Mouse (Mus musculus) heart, embryonic 12.5 days (tissue): ENCODE results near the gene March2. TPM values are rescaled to one million over a fixed set of nuclear protein-coding genes. Genes with fewer than 3 reads are reported as not detected.

Source experiments
- ATAC-seq: fragments of 200-750 bp; cut with Nextera tagmentation; 2 replicates; pipeline ENCODE4 v1.8.0; 2017; ENCODE audit warnings: moderate TSS enrichment, moderate library complexity; ENCODE audit not compliant: insufficient number of reproducible peaks, low FRiP score
- H3K27ac ChIP-seq: fragments of 300-500 bp; sonication (generic); 2 replicates; pipeline ENCODE4 v1.5.1; 2016; ENCODE audit warnings: mild to moderate bottlenecking, moderate library complexity; ENCODE audit not compliant: poor library complexity, severe bottlenecking
- H3K27me3 ChIP-seq: fragments of 300-500 bp; sonication (generic); replicated peaks from 2 replicates; pipeline ENCODE4 v1.6.1; 2016; ENCODE audit warnings: mild to moderate bottlenecking, moderate library complexity
- H3K36me3 ChIP-seq: fragments of 300-500 bp; sonication (generic); 2 replicates; pipeline ENCODE4 v1.6.1; 2016; ENCODE audit warnings: mild to moderate bottlenecking, moderate library complexity
- H3K4me1 ChIP-seq: fragments of 300-500 bp; sonication (generic); replicated peaks from 2 replicates; pipeline ENCODE4 v1.6.1; 2016; ENCODE audit warnings: mild to moderate bottlenecking
- H3K4me2 ChIP-seq: fragments of 300-500 bp; sonication (generic); 2 replicates; pipeline ENCODE4 v1.6.1; 2016; ENCODE audit warnings: mild to moderate bottlenecking, moderate library complexity
- H3K4me3 ChIP-seq: fragments of 300-500 bp; sonication (generic); 2 replicates; pipeline ENCODE4 v1.5.1; 2016; ENCODE audit warnings: mild to moderate bottlenecking
- H3K9ac ChIP-seq: fragments of 300-500 bp; sonication (generic); 2 replicates; pipeline ENCODE4 v1.6.1; 2016; ENCODE audit warnings: mild to moderate bottlenecking, moderate library complexity
- H3K9me3 ChIP-seq: fragments of 300-500 bp; sonication (generic); replicated peaks from 2 replicates; pipeline ENCODE4 v1.6.1; 2016; ENCODE audit warnings: mild to moderate bottlenecking, moderate library complexity
- WGBS: fragments of 180-500 bp; shearing (Covaris S2); methylation state at CpG from one replicate; pipeline ENCODE4 v1.1.7; 2016; 5-methylcytosine and 5-hydroxymethylcytosine counted together
- polyA plus RNA-seq: library from polyadenylated mRNA; unstranded; fragments of >200 nt; fragmentation: Nextera tagmentation; extraction: Ambion mirVana; gene quantifications from 2 replicates; pipeline ENCODE4 v1.2.1, GENCODE M21; 2016

The March2 gene
- polyA plus RNA-seq, 1 experiment from 2014 or later, result 76.5 TPM

DNA sequence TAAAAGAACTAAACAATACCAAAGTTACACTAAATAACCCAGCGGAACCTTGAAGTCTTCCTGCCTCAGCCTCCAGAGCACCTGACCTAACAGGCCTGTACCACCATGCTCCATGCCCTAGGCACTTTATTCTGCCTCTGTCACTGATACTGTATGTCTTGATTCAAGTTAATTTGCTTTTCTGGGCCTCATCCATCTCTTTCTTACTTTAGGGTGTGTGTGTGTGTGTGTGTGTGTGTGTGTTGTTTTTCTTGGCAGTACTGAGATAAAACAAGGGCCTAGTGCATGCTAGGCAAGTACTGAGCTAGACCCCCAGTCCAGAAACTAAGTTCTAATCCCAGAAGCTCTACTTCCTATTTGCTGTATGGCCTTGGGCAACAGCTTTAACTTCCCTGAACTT, 1.2 kb downstream of the March2 start:
- Histone ChIP-seq H3K9ac (peak overlapping the region; percentile 30; the same call in 1 of the 2 replicates), H3K27ac (no peak overlapping the region), H3K4me3 (peak overlapping the region; percentile 87), H3K9me3 (no peaks in the 10 kb centered on the region), H3K27me3 (no peaks in the 10 kb centered on the region), H3K4me2 (peak overlapping the region; percentile 77), H3K36me3 (0 out of 2 replicates have a peak, but pooled peaks cover 4% of the 10 kb centered on the region), H3K4me1 (peaks cover 12% of the 10 kb centered on the region; the same call in 1 of the 2 replicates)
- ATAC-seq, result no peak
- WGBS, result 91% methylated on average over 1 of the region's 1 CpGs

DNA sequence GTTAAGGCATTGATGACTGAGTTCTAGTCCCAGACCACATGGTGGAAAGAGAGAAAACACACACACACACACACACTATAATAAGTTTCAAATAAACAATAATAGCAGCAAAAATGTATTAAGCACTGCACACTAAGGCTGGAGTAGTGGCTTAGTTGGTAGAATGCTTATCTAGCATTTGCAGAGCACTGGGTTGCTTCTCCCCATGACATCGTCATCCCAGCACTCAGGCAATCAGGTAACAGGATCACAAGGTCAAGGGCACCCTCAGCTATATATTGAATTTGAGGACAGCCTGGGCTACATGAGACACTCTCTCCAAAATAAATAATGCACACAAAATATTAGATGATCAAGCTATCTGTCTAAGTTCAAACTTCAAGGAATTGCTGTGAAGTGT, 3.7 kb downstream of the March2 start:
- Histone ChIP-seq H3K27me3 (no peaks in the 10 kb centered on the region), H3K4me3 (no peak overlapping the region), H3K4me1 (peaks cover 12% of the 10 kb centered on the region; the same call in 1 of the 2 replicates), H3K4me2 (peak overlapping the region; percentile 36; the same call in 1 of the 2 replicates), H3K27ac (peak overlapping the region; percentile 59; the same call in 1 of the 2 replicates), H3K36me3 (peaks cover 10% of the 10 kb centered on the region), H3K9me3 (0 out of 2 replicates have a peak, but pooled peaks cover 5% of the 10 kb centered on the region), H3K9ac (no peak overlapping the region; the same call in 1 of the 2 replicates)
- WGBS, result 43% methylated on average over 1 of the region's 1 CpGs
- peak; percentile 59 for ATAC-seq

DNA sequence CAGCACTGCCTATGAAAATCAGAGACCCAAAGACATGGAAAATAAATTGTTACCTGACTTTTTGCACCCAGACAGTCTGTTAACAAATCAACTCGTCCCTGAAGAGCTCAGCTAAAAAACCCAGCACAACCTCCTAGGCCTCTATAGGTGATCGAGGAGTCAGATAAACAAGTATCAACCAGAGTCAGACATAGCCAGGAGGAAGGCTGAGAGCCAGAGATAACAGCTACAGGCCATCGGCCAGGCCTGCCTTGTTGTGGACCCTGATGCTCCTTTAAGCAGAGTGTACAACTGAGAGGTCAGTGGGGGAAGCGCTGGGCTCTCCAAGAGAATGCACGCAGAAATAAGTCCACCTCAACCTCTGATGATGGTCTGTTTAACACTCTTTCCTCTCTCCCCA, 5.2 kb downstream of the March2 start:
- peak overlapping the region; percentile 59; the same call in 1 of the 2 replicates for H3K27ac ChIP-seq
- H3K4me2 ChIP-seq, result peak overlapping the region; percentile 1; the same call in 1 of the 2 replicates
- H3K36me3 ChIP-seq, result peaks cover 23% of the 10 kb centered on the region
- H3K9me3 ChIP-seq, result 0 out of 2 replicates have a peak, but pooled peaks cover 5% of the 10 kb centered on the region
- peaks cover 12% of the 10 kb centered on the region; the same call in 1 of the 2 replicates for H3K4me1 ChIP-seq
- H3K27me3 ChIP-seq, result no peaks in the 10 kb centered on the region
- peak; percentile 89 for ATAC-seq
- WGBS, result 27% methylated on average over 5 of the region's 5 CpGs
- H3K9ac ChIP-seq, result no peak overlapping the region
- H3K4me3 ChIP-seq, result peak overlapping the region; percentile 12; the same call in 1 of the 2 replicates

DNA sequence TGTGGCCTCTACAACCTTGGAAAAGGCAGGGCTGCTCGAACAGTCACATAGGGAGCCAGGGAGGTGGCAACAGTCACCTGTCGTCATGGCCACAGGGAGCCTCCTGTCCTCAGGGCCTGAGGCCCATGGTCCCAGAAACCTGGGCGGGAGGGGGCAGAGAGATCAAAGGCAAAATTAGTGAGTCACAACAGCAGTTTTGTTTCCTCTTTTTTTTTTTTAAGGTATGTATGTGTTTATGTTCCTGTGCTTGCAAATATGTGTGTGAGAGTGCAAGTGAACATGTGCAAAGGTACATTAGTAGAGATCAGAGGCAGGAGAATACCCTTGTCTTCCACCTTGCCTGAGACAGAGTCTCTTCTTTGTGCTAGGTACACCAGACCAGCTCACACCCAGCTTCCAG, 8.6 kb downstream of the March2 start:
- Histone ChIP-seq H3K9ac (no peak overlapping the region), H3K36me3 (peaks cover 38% of the 10 kb centered on the region), H3K27me3 (no peaks in the 10 kb centered on the region), H3K9me3 (0 out of 2 replicates have a peak, but pooled peaks cover 5% of the 10 kb centered on the region), H3K27ac (no peak overlapping the region), H3K4me3 (no peak overlapping the region), H3K4me1 (peaks cover 8% of the 10 kb centered on the region; the same call in 1 of the 2 replicates), H3K4me2 (no peak overlapping the region)
- no peak for ATAC-seq
- WGBS, result 83% methylated on average over 3 of the region's 3 CpGs

DNA sequence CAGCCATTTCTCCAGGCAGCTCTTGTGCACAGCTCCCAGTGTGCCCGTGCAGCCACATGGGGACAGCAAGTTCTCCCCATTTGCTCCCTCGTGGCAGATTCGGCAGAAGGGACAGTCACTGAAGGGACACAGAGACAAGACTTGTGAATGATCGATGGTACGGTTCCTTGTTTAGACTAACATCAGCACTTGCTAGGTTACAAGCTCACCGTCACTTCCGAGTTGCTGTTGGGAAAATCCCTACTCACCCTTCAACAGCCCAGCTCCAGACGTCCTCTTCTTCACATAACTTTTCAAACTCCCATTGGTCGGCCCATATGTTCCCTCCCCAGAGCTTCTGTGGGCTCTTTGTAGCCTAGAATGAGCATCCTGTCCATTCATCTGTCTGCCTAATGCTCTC, 15.4 kb downstream of the March2 start:
- no peak overlapping the region for H3K4me3 ChIP-seq
- H3K9ac ChIP-seq, result no peak overlapping the region
- H3K4me1 ChIP-seq, result no peaks in the 10 kb centered on the region
- no peak overlapping the region for H3K4me2 ChIP-seq
- no peaks in the 10 kb centered on the region for H3K9me3 ChIP-seq
- H3K27ac ChIP-seq, result no peak overlapping the region
- H3K27me3 ChIP-seq, result no peaks in the 10 kb centered on the region
- H3K36me3 ChIP-seq, result peaks cover 52% of the 10 kb centered on the region
- ATAC-seq, result no peak
- WGBS, result 86% methylated on average over 9 of the region's 9 CpGs

DNA sequence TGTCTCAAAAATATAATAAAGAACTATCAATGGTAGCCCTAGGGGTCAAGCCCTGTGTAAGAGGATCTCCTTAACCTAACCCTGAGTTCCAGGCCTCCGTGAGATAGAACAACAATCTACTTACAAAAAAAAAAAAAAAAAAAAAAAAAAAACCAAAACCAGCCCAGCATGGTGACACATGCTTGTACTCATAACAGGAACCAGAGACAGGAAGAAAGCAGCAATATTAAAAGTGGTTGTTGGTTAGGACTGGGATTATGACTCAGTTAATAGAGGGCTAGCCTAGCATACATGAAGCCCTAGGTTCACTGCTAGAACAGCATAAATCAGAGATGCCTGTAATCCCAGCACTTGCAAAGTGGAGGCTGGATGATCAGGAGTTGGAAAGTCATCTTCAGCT, 16.3 kb downstream of the March2 start:
- no peaks in the 10 kb centered on the region for H3K4me1 ChIP-seq
- H3K27ac ChIP-seq, result no peak overlapping the region
- no peak for ATAC-seq
- no peak overlapping the region for H3K9ac ChIP-seq
- 70% methylated on average over 1 of the region's 1 CpGs for WGBS
- no peak overlapping the region for H3K4me3 ChIP-seq
- H3K36me3 ChIP-seq, result peaks cover 53% of the 10 kb centered on the region
- H3K27me3 ChIP-seq, result no peaks in the 10 kb centered on the region
- no peak overlapping the region for H3K4me2 ChIP-seq
- H3K9me3 ChIP-seq, result no peaks in the 10 kb centered on the region

DNA sequence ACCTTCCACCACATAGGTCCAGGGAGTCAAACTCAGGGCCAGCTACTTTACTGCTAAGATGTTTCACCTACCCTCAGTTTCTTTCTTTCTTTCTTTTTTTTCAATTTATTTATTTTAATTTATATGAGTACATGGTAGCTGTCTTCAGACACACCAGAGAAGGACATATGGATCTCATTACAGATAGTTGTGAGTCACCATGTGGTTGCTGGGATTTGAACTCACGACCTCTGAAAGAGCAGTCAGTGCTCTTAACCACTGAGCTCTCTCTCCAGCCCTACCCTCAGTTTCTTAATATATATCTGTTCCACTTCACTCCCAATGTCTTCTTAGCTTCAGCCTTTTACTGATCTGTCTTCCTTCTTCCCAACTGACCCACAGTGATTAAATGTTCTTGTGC, 23.0 kb downstream of the March2 start:
- peaks cover 54% of the 10 kb centered on the region for H3K36me3 ChIP-seq
- 90% methylated on average over 1 of the region's 1 CpGs for WGBS
- no peak overlapping the region for H3K9ac ChIP-seq
- ATAC-seq, result no peak
- H3K9me3 ChIP-seq, result no peaks in the 10 kb centered on the region
- no peak overlapping the region for H3K4me2 ChIP-seq
- H3K27me3 ChIP-seq, result no peaks in the 10 kb centered on the region
- H3K4me3 ChIP-seq, result no peak overlapping the region
- H3K27ac ChIP-seq, result no peak overlapping the region
- no peaks in the 10 kb centered on the region for H3K4me1 ChIP-seq

DNA sequence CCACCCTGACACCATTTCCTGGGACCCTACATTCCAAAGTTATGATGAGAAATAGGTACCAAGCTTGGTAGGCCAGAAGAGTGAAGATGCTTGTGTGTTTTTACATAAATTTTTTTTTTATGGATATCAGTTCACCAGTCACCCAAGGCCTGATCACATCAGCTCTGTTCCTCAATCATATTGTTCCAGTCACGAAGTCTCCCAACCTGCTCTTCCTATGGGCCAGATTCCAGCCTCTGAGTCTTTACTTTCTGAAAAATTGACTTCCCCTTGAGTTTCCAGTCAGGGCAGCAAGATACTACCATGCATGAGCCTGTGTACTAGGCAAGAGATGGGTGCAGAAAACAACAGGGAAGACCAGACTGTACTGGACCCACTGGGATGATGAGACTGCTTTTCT, 31.7 kb downstream of the March2 start, which contains the start of gene Hnrnpm:
Gene Hnrnpm, minus strand, starts transcription at position 101 of the 400 bp plus-strand sequence.
- WGBS, result 94% methylated on average over 1 of the region's 1 CpGs

DNA sequence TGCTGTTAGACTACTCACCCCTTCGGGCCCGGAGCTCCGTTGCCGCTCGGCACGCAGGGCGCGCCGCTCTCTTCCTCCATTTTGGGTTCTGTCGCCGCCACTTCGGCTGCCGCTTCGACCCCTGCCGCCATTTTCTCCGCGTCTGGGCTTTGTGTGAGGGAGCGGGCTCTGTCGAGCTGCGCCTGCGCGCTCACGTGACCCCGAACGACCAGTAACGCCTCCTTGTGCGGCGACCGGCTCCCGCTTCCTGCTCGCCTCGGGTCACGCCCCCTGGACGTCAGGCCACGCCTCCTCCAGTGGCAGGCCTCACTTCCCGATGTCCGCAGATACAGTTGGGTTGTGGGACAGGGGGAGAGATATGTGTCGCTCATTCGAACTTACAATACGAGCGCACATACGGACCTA, 33.2 kb downstream of the March2 start:
- no peaks in the 10 kb centered on the region for H3K27me3 ChIP-seq
- H3K36me3 ChIP-seq, result peaks cover 7% of the 10 kb centered on the region
- peak overlapping the region; percentile 85 for H3K9ac ChIP-seq
- peak overlapping the region; percentile 85 for H3K4me3 ChIP-seq
- peaks cover 28% of the 10 kb centered on the region for H3K4me1 ChIP-seq
- peak overlapping the region; percentile 91 for H3K4me2 ChIP-seq
- no peaks in the 10 kb centered on the region for H3K9me3 ChIP-seq
- ATAC-seq, result peak; percentile 99
- H3K27ac ChIP-seq, result peak overlapping the region; percentile 94
- WGBS, result under 1% methylated on average over 42 of the region's 42 CpGs

More for the DNA sequence above, 31.7 kb downstream of the March2 start, which contains the start of gene Hnrnpm:
- H3K4me2 ChIP-seq, result peak within 1 kb of the TSS; percentile 91
- H3K9ac ChIP-seq, result peak within 1 kb of the TSS; percentile 85
- peak within 1 kb of the TSS; percentile 30; the same call in 1 of the 2 replicates for H3K27ac ChIP-seq
- ATAC-seq, result no peak
- peak within 1 kb of the TSS; percentile 85 for H3K4me3 ChIP-seq
- peaks cover 28% of the 10 kb centered on the region for H3K4me1 ChIP-seq
- no peaks in the 10 kb centered on the region for H3K27me3 ChIP-seq
- no peaks in the 10 kb centered on the region for H3K9me3 ChIP-seq
- peaks cover 15% of the 10 kb centered on the region for H3K36me3 ChIP-seq

DNA sequence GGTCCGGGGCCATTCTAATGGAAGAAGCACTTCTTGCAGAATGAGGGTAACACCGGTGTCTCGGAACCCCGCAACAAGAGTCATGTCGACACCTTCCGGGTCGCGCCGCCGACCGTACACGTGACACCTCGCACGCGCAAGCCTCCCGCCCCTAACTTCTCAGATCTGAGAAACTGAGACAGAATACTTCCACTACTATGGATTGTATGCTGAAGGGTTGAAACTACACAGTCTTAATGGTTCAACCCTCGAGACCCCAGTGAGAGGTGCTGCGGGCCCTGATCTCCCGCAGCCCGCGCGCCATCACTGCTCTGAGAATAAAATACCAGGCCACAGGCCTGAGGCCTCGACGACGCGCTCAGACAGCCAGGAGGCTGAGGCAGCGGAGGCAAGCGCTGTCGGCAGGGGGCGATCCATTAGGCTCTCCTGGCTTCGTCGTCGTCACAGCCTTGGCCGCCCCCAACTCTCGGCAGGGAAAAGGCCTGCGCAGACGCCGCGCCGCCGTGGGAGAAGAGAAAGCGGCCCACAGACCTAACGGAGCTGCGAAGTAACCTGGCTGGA, 33.7 kb downstream of the March2 start:
- Histone ChIP-seq H3K9ac (peak overlapping the region; percentile 85), H3K4me1 (peaks cover 28% of the 10 kb centered on the region), H3K4me3 (peak overlapping the region; percentile 85), H3K27me3 (no peaks in the 10 kb centered on the region), H3K4me2 (peak overlapping the region; percentile 91), H3K36me3 (peaks cover 7% of the 10 kb centered on the region), H3K9me3 (no peaks in the 10 kb centered on the region), H3K27ac (peak overlapping the region; percentile 94)
- ATAC-seq, result peak; percentile 75
- under 1% methylated on average over 44 of the region's 44 CpGs for WGBS

DNA sequence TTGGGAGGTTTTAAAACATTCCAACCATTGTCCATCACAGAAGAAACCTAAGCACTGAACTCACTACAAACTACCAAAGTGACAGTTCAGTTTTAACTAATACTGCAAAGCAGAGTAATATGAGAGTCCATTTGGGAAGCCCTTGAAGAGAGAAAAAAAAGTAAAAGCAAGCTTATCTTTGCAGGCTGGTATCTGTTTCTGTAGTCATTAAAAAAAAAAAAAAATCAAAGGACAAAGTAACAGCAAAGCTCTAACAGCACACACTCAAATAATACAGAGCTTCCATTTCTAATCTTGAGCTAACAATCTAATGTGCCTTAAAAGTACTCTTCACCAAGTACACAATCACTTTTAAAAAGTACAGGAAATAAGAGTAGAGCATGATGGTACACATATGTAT, 36.7 kb downstream of the March2 start:
- Histone ChIP-seq H3K9ac (no peak overlapping the region), H3K36me3 (peaks cover 14% of the 10 kb centered on the region), H3K4me2 (peak overlapping the region; percentile 26; the same call in 1 of the 2 replicates), H3K27ac (no peak overlapping the region), H3K9me3 (no peaks in the 10 kb centered on the region), H3K4me3 (no peak overlapping the region), H3K4me1 (peaks cover 37% of the 10 kb centered on the region), H3K27me3 (no peaks in the 10 kb centered on the region)
- ATAC-seq, result no peak
